Mouse (Mus musculus) heart, embryonic 14.5 days (tissue): ENCODE measurements around the gene Cyp2d22. TPM values are rescaled to one million over a fixed set of nuclear protein-coding genes. Genes with fewer than 3 reads are reported as not detected.

Source experiments
- ATAC-seq: fragments of 200-750 bp; cut with Nextera tagmentation; 2 replicates; pipeline ENCODE4 v1.8.0; 2017; ENCODE audit warnings: low read depth, moderate TSS enrichment; ENCODE audit not compliant: insufficient number of reproducible peaks, insufficient read depth, low FRiP score
- H3K27ac ChIP-seq, 2 experiments: fragments of 200-500 bp in 1 of 2; fragments of 300-500 bp in 1 of 2; sonication (generic) in 1 of 2; replicated peaks in 1 of 2; 2 replicates each; pipeline ENCODE4 v1.5.1; 2012 to 2014; ENCODE audit warnings: low read depth in 2 of 2, low read length in 2 of 2, control low read depth in 1 of 2, mild to moderate bottlenecking in 1 of 2, mixed read lengths in 1 of 2; ENCODE audit not compliant: control insufficient read depth in 1 of 2, insufficient read depth in 1 of 2
- H3K27me3 ChIP-seq: fragments of 300-500 bp; sonication (generic); 2 replicates; pipeline ENCODE4 v1.6.1; 2014; ENCODE audit warnings: mild to moderate bottlenecking, low read length, control low read depth; ENCODE audit not compliant: control insufficient read depth, insufficient read depth
- H3K36me3 ChIP-seq: fragments of 300-500 bp; sonication (generic); 2 replicates; pipeline ENCODE4 v1.6.1; 2014; ENCODE audit warnings: mild to moderate bottlenecking, control low read depth, low read length, mixed read lengths; ENCODE audit not compliant: control insufficient read depth, insufficient read depth
- H3K4me1 ChIP-seq, 2 experiments: fragments of 200-500 bp in 1 of 2; fragments of 300-500 bp in 1 of 2; sonication (generic) in 1 of 2; 2 replicates each; pipeline ENCODE4 v1.6.1; 2012 to 2014; ENCODE audit warnings: low read length in 2 of 2, control low read depth in 1 of 2, mixed read lengths in 1 of 2; ENCODE audit not compliant: control insufficient read depth in 2 of 2, insufficient read depth in 2 of 2
- H3K4me2 ChIP-seq: fragments of 300-500 bp; sonication (generic); 2 replicates; pipeline ENCODE4 v1.6.1; 2014; ENCODE audit warnings: mild to moderate bottlenecking, low read length
- H3K4me3 ChIP-seq, 2 experiments: fragments of 200-500 bp in 1 of 2; fragments of 300-500 bp in 1 of 2; sonication (generic) in 1 of 2; 2 replicates each; pipeline ENCODE4 v1.5.1; 2012 to 2014; ENCODE audit warnings: low read length in 2 of 2, mild to moderate bottlenecking in 2 of 2, control low read depth in 1 of 2, low read depth in 1 of 2, moderate library complexity in 1 of 2; ENCODE audit not compliant: control insufficient read depth in 1 of 2, insufficient read depth in 1 of 2
- H3K9ac ChIP-seq: fragments of 300-500 bp; sonication (generic); 2 replicates; pipeline ENCODE4 v1.6.1; 2014; ENCODE audit warnings: mild to moderate bottlenecking, low read length
- H3K9me3 ChIP-seq: fragments of 300-500 bp; sonication (generic); 2 replicates; pipeline ENCODE4 v1.6.1; 2016; ENCODE audit warnings: low read length, control low read depth; ENCODE audit not compliant: control insufficient read depth
- WGBS: fragments of 180-500 bp; shearing (Covaris S2); extraction: QIAGEN DNeasy Blood & Tissue Kit; methylation state at CpG from one replicate; pipeline ENCODE4 v1.1.7; 2014; 5-methylcytosine and 5-hydroxymethylcytosine counted together
- polyA plus RNA-seq: library from polyadenylated mRNA; unstranded; fragments of >200 nt; fragmentation: Nextera tagmentation; extraction: Ambion mirVana; gene quantifications from 2 replicates; pipeline ENCODE4 v1.2.1, GENCODE M21; 2014

Cyp2d22 gene
- polyA plus RNA-seq, 1 experiment from 2014 or later = 9.2 TPM

GRCm38 (mm10) chr15:82339634-82340254 is 40.3 kb downstream of the Cyp2d22 start:
- no peaks in the 10 kb centered on the region for H3K9me3 ChIP-seq
- 0 out of 2 replicates have a peak overlapping the region, but pooled peaks have one; percentile 80 for H3K9ac ChIP-seq
- H3K36me3 ChIP-seq = peaks cover 23% of the 10 kb centered on the region
- H3K4me2 ChIP-seq = no peak overlapping the region
- no peak overlapping the region for H3K4me3 ChIP-seq
- peaks cover 20 to 28% of the 10 kb centered on the region in 2 experiments for H3K4me1 ChIP-seq
- ATAC-seq = no peak
- no peak overlapping the region; a peak in 1 of 4 replicates for H3K27ac ChIP-seq
- no peaks in the 10 kb centered on the region for H3K27me3 ChIP-seq
- 75% methylated on average over 8 of the region's 8 CpGs for WGBS

- H3K4me2 ChIP-seq = peak overlapping the region; percentile 78
- H3K9ac ChIP-seq = peak overlapping the region; percentile 80
- WGBS = 60% methylated on average over 10 of the region's 10 CpGs
- ATAC-seq = no peak
- H3K36me3 ChIP-seq = peaks cover 29% of the 10 kb centered on the region
- no peaks in the 10 kb centered on the region for H3K27me3 ChIP-seq
- peak overlapping the region in 1 of 2 experiments; percentile 65; a peak in 1 of 4 replicates for H3K27ac ChIP-seq
- H3K4me1 ChIP-seq = peaks cover 20 to 28% of the 10 kb centered on the region in 2 experiments
- H3K9me3 ChIP-seq = no peaks in the 10 kb centered on the region
- peak overlapping the region; percentile 67 to 73 for H3K4me3 ChIP-seq
Observed at GRCm38 (mm10) chr15:82339150-82339549, 40.9 kb downstream of the Cyp2d22 start.

GRCm38 (mm10) chr15:82338593-82339112 is 41.4 kb downstream of the Cyp2d22 start, which contains the start of the genes Naga, Pheta2 and Smdt1:
Naga (minus strand) TSS chr15:82338925.
Pheta2 (plus strand) TSS chr15:82338942.
Smdt1 (plus strand) TSS chr15:82338959.
- Histone ChIP-seq H3K36me3 (peaks cover 31% of the 10 kb centered on the region), H3K9me3 (no peaks in the 10 kb centered on the region), H3K4me3 (peak within 1 kb of the TSS; percentile 67 to 73), H3K4me2 (peak within 1 kb of the TSS; percentile 78), H3K4me1 (peaks cover 20 to 28% of the 10 kb centered on the region in 2 experiments), H3K27me3 (no peaks in the 10 kb centered on the region), H3K9ac (peak within 1 kb of the TSS; percentile 80), H3K27ac (peak within 1 kb of the TSS; percentile 40 to 65; a peak in 3 of 4 replicates)
- WGBS = under 1% methylated on average over 40 of the region's 41 CpGs
- peak; percentile 85 for ATAC-seq

GRCm38 (mm10) chr15:82337875-82338274 is 42.2 kb downstream of the Cyp2d22 start:
- H3K9me3 ChIP-seq = no peaks in the 10 kb centered on the region
- H3K4me2 ChIP-seq = peak overlapping the region; percentile 78
- H3K9ac ChIP-seq = peak overlapping the region; percentile 80
- peaks cover 20 to 28% of the 10 kb centered on the region in 2 experiments for H3K4me1 ChIP-seq
- H3K27me3 ChIP-seq = no peaks in the 10 kb centered on the region
- ATAC-seq = 0 out of 2 replicates have a peak, but pooled peaks have one; percentile 4
- peak overlapping the region; percentile 67 to 73 for H3K4me3 ChIP-seq
- H3K36me3 ChIP-seq = peaks cover 31% of the 10 kb centered on the region
- WGBS = 22% methylated on average over 4 of the region's 4 CpGs
- H3K27ac ChIP-seq = peak overlapping the region in 1 of 2 experiments; percentile 65; a peak in 2 of 4 replicates

- H3K4me1 ChIP-seq = peaks cover 13 to 21% of the 10 kb centered on the region in 2 experiments
- no peaks in the 10 kb centered on the region for H3K27me3 ChIP-seq
- no peak overlapping the region for H3K4me2 ChIP-seq
- H3K4me3 ChIP-seq = no peak overlapping the region
- H3K36me3 ChIP-seq = peaks cover 31% of the 10 kb centered on the region
- H3K9me3 ChIP-seq = no peaks in the 10 kb centered on the region
- 89% methylated on average over 12 of the region's 12 CpGs for WGBS
- ATAC-seq = no peak
- H3K9ac ChIP-seq = no peak overlapping the region
- H3K27ac ChIP-seq = no peak overlapping the region
Observed at GRCm38 (mm10) chr15:82336629-82337028, 43.4 kb downstream of the Cyp2d22 start.

GRCm38 (mm10) chr15:82335194-82335593 is 44.9 kb downstream of the Cyp2d22 start:
- Histone ChIP-seq H3K9ac (no peak overlapping the region), H3K4me1 (peaks cover 5 to 12% of the 10 kb centered on the region in 2 experiments), H3K36me3 (peaks cover 43% of the 10 kb centered on the region), H3K27ac (no peak overlapping the region), H3K9me3 (no peaks in the 10 kb centered on the region), H3K27me3 (no peaks in the 10 kb centered on the region), H3K4me2 (no peak overlapping the region), H3K4me3 (no peak overlapping the region)
- 95% methylated on average over 4 of the region's 4 CpGs for WGBS
- no peak for ATAC-seq

- 70% methylated on average over 2 of the region's 2 CpGs for WGBS
- Histone ChIP-seq H3K4me3 (no peak overlapping the region), H3K4me1 (no peaks in the 10 kb centered on the region), H3K9me3 (no peaks in the 10 kb centered on the region), H3K4me2 (no peak overlapping the region), H3K27ac (no peak overlapping the region), H3K9ac (no peak overlapping the region), H3K27me3 (no peaks in the 10 kb centered on the region), H3K36me3 (peaks cover 14% of the 10 kb centered on the region)
- ATAC-seq = no peak
Observed at GRCm38 (mm10) chr15:82325382-82325781, 54.7 kb downstream of the Cyp2d22 start.
